In the genomic region with DNA sequence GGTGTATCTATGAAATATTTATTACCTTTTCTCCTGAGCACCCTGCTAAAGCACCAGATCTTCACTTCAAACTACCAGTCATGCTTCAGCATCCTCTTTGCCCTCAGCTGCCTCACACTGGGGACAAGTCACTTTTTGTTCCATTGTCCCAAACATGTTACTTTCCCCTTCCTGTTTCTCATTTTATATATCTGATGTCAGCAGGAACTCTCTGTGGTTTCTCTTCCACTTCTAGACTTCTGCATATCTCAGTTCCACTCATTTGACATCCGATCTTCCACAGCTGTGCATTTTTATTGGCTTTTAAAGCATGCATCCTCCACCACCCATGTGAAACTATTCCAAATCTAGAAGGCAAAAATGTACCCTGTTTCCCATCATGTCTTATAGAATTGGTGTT, we compare ENCODE assay signal across 23 mouse cellular contexts.
A peak's percentile ranks its signal among the peaks of the same experiment; 100 is the strongest.
DNase-seq lines count a peak whose midpoint lies in the region; ATAC-seq and TF ChIP-seq lines count a peak whose summit lies in the region.
"Had no signal": no experiment of that assay in that cellular context is flagged by ENCODE, and none has a peak within 500 bp of the region (broad histone marks: within the 10 kb centered on the region; RNA-seq: fewer than 3 reads in every experiment).

No protein-coding gene starts in this region.

- 0 out of 2 replicates have a peak, but pooled peaks cover 2% of the 10 kb centered on the region for H3K4me1 ChIP-seq in embryonic facial prominence, embryonic 14.5 days (ENCODE audit: control insufficient read depth, insufficient read depth, low read length)
- H3K4me1 ChIP-seq in embryonic facial prominence, embryonic 10.5 days = no peaks in the 10 kb centered on the region
- H3K4me1 ChIP-seq in kidney, embryonic 15.5 days = peaks cover 12% of the 10 kb centered on the region
- no peaks in the 10 kb centered on the region for H3K4me1 ChIP-seq in lung, embryonic 14.5 days (ENCODE audit: insufficient read depth)
- H3K4me1 ChIP-seq: heart, embryonic 13.5 days; hindbrain, embryonic 15.5 days; megakaryocyte, embryonic 14.5 days had no signal

- H3K9ac ChIP-seq in embryonic facial prominence, embryonic 14.5 days (ENCODE audit: low read depth, low read length) = no peak overlapping the region
- H3K9ac ChIP-seq in kidney, embryonic 15.5 days = no peak overlapping the region
- H3K9ac ChIP-seq in lung, embryonic 14.5 days = no peak overlapping the region
- H3K9ac ChIP-seq: embryonic facial prominence, embryonic 13.5 days; forebrain, embryonic 13.5 days; heart, embryonic 13.5 days; hindbrain, embryonic 15.5 days; liver, postnatal 0 days; midbrain, embryonic 13.5 days had no signal

- H3K4me2 ChIP-seq in embryonic facial prominence, embryonic 14.5 days (ENCODE audit: low read depth, low read length) = no peak overlapping the region
- no peak overlapping the region for H3K4me2 ChIP-seq in kidney, embryonic 15.5 days
- no peak overlapping the region for H3K4me2 ChIP-seq in lung, embryonic 14.5 days
- H3K4me2 ChIP-seq: embryonic facial prominence, embryonic 13.5 days; forebrain, embryonic 13.5 days; heart, embryonic 13.5 days; hindbrain, embryonic 15.5 days; midbrain, embryonic 13.5 days had no signal

- H3K4me3 ChIP-seq in embryonic facial prominence, embryonic 14.5 days (ENCODE audit: low read depth, low read length) = no peak overlapping the region
- no peak overlapping the region for H3K4me3 ChIP-seq in embryonic facial prominence, embryonic 10.5 days
- H3K4me3 ChIP-seq in kidney, embryonic 15.5 days (replicated peaks) = no peak overlapping the region
- no peak overlapping the region for H3K4me3 ChIP-seq in lung, embryonic 14.5 days (ENCODE audit: low read depth, low read length)
- H3K4me3 ChIP-seq: embryonic facial prominence, embryonic 13.5 days; forebrain, embryonic 13.5 days; gastrocnemius, adult 2 months; heart, embryonic 13.5 days; hindbrain, embryonic 15.5 days; megakaryocyte, embryonic 14.5 days; midbrain, embryonic 13.5 days had no signal

- WGBS in embryonic facial prominence, embryonic 14.5 days = 50% methylated on average over 1 of the region's 1 CpGs
- 82% methylated on average over 1 of the region's 1 CpGs for WGBS in embryonic facial prominence, embryonic 10.5 days
- WGBS in kidney, embryonic 15.5 days = 46% methylated on average over 1 of the region's 1 CpGs
- WGBS in lung, embryonic 14.5 days = 34% methylated on average over 1 of the region's 1 CpGs

- no peak for ATAC-seq in embryonic facial prominence, embryonic 14.5 days (ENCODE audit: low read depth)
- 0 out of 2 replicates have a peak, but pooled peaks have one; percentile 29 for ATAC-seq in kidney, embryonic 15.5 days (replicated peaks; ENCODE audit: low FRiP score)
- ATAC-seq in lung, embryonic 14.5 days (ENCODE audit: insufficient read depth) = no peak
- ATAC-seq: forebrain, embryonic 13.5 days; liver, postnatal 0 days; midbrain, embryonic 13.5 days had no signal

- no peaks in the 10 kb centered on the region for H3K36me3 ChIP-seq in embryonic facial prominence, embryonic 14.5 days (ENCODE audit: control insufficient read depth, insufficient read depth, low read length)
- H3K36me3 ChIP-seq in embryonic facial prominence, embryonic 10.5 days (replicated peaks) = no peaks in the 10 kb centered on the region
- no peaks in the 10 kb centered on the region for H3K36me3 ChIP-seq in kidney, embryonic 15.5 days
- H3K36me3 ChIP-seq in lung, embryonic 14.5 days (ENCODE audit: insufficient read depth) = no peaks in the 10 kb centered on the region
- H3K36me3 ChIP-seq: embryonic facial prominence, embryonic 13.5 days; heart, embryonic 13.5 days; hindbrain, embryonic 15.5 days; midbrain, embryonic 13.5 days had no signal

- no peak overlapping the region for H3K27ac ChIP-seq in embryonic facial prominence, embryonic 14.5 days (replicated peaks; ENCODE audit: low read depth, low read length)
- no peak overlapping the region for H3K27ac ChIP-seq in embryonic facial prominence, embryonic 10.5 days (replicated peaks)
- no peak overlapping the region for H3K27ac ChIP-seq in kidney, embryonic 15.5 days
- H3K27ac ChIP-seq in lung, embryonic 14.5 days (ENCODE audit: low read depth) = no peak overlapping the region
- H3K27ac ChIP-seq: embryonic facial prominence, embryonic 13.5 days; forebrain, embryonic 13.5 days; gastrocnemius, adult 2 months; heart, embryonic 13.5 days; hindbrain, embryonic 15.5 days; midbrain, embryonic 13.5 days had no signal

- DNase-seq in embryonic facial prominence, embryonic 14.5 days (ENCODE audit: low spot score) = peak; percentile 46
- DNase-seq in embryonic facial prominence, embryonic 10.5 days (ENCODE audit: low spot score) = no peak
- no peak for DNase-seq in kidney, adult 11 months
- peak; percentile 5 for DNase-seq in lung, embryonic 14.5 days
- no peak for DNase-seq in lung, adult 18-20 months
- no peak for DNase-seq in right cerebral cortex, adult 2 months (ENCODE audit: low spot score in 2 of 2)
- DNase-seq in thymus, postnatal 10 days (ENCODE audit: low spot score in 2 of 2) = no peak
- DNase-seq: cerebellum, adult 18-20 months; cerebellum, postnatal 14 days; gastrocnemius, adult 2 months; heart, postnatal 14 days; liver; liver, postnatal 0 days; lung, postnatal 14 days; right cerebral cortex, postnatal 14 days; thymus, postnatal 14 days had no signal

- no peaks in the 10 kb centered on the region for H3K27me3 ChIP-seq in embryonic facial prominence, embryonic 14.5 days (replicated peaks; ENCODE audit: control insufficient read depth, insufficient read depth, low read length)
- H3K27me3 ChIP-seq in embryonic facial prominence, embryonic 10.5 days (replicated peaks; ENCODE audit: low read depth, poor library complexity, severe bottlenecking) = no peaks in the 10 kb centered on the region
- H3K27me3 ChIP-seq in kidney, embryonic 15.5 days = no peaks in the 10 kb centered on the region
- H3K27me3 ChIP-seq in lung, embryonic 14.5 days (ENCODE audit: insufficient read depth, low read length) = no peaks in the 10 kb centered on the region
- H3K27me3 ChIP-seq: embryonic facial prominence, embryonic 13.5 days; forebrain, embryonic 13.5 days; heart, embryonic 13.5 days; hindbrain, embryonic 15.5 days; megakaryocyte, embryonic 14.5 days; midbrain, embryonic 13.5 days had no signal

- no peak for TF ChIP-seq CTCF in lung, embryonic 14.5 days (IDR thresholded peaks at IDR 0.05; ENCODE audit: low read depth)

- H3K9me3 ChIP-seq in embryonic facial prominence, embryonic 14.5 days (ENCODE audit: control insufficient read depth, low read length) = no peaks in the 10 kb centered on the region
- no peaks in the 10 kb centered on the region for H3K9me3 ChIP-seq in embryonic facial prominence, embryonic 10.5 days
- H3K9me3 ChIP-seq in kidney, embryonic 15.5 days (replicated peaks) = no peaks in the 10 kb centered on the region
- H3K9me3 ChIP-seq in lung, embryonic 14.5 days (ENCODE audit: low read depth, low read length) = no peaks in the 10 kb centered on the region
- H3K9me3 ChIP-seq: embryonic facial prominence, embryonic 13.5 days; forebrain, embryonic 13.5 days; heart, embryonic 13.5 days; hindbrain, embryonic 15.5 days; megakaryocyte, embryonic 14.5 days; midbrain, embryonic 13.5 days had no signal

Comparison
In these comparisons a context has a peak if more than half of its experiments do, and no peak if none do; other contexts are left out.
1. DNase-seq: peak in embryonic facial prominence, embryonic 14.5 days (single experiment) and lung, embryonic 14.5 days (single experiment); none in embryonic facial prominence, embryonic 10.5 days (single experiment), kidney, adult 11 months (single experiment), lung, adult 18-20 months (0 of 2), right cerebral cortex, adult 2 months (0 of 2) and thymus, postnatal 10 days (0 of 2).